Mouse (Mus musculus): ENCODE results near the gene Slc52a3.

The Slc52a3 gene

GRCm38 (mm10) chr2:152040101-152040500, 43.8 kb downstream of the Slc52a3 start:
- no peak for ATAC-seq (ENCODE audit: insufficient number of reproducible peaks, low FRiP score, low TSS enrichment)

DNA sequence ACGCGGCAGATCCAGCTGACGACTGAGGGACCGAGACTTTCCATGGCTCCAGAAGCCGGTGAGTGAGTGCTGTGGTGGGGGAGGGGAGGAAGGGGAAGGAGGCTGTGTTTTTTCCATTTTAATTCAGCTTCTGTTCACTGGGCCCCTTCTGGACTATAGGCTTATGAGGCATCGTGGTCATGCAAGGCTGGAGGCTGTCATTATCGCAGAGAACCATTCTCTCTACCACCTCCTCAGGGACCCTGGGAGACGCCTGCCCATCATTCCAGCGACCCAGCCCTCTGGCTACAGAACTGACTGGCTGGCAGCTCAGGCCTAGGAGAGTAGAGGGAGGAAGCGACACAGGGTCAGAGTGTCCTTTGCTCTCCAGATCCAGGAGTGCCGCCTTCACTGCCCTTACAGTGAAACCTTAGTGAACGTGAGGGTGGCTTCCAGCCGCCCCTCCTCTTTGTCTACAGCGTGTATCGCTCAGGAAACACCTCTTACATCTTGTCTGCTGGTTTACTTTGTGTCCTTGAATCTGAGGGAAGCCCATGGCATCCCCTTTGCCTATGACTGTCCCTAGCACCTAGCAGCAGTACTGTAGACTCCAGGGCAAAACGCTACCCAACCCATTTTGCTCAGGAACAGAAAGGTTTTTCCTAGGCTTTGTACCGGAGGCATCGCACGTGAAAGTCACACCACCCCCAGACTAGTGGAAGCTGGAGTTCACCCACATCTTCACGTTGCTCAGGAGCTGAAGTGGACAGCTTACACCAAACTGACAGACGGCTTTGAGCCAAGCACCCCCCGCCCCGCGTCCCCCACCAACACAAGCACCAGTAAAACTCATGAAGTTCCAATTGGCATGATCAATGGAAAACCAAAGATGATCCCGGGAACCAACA, 51.0 kb downstream of the Slc52a3 start:
- no peak for ATAC-seq (ENCODE audit: insufficient number of reproducible peaks, low FRiP score, low TSS enrichment)

GRCm38 (mm10) chr2:152048003-152048980, 52.0 kb downstream of the Slc52a3 start:
- ATAC-seq (ENCODE audit: insufficient number of reproducible peaks, low FRiP score, low TSS enrichment) = no peak

GRCm38 (mm10) chr2:152048981-152049441, 52.7 kb downstream of the Slc52a3 start:
- ATAC-seq (ENCODE audit: insufficient number of reproducible peaks, low FRiP score, low TSS enrichment) = no peak

GRCm38 (mm10) chr2:152049611-152050270, 53.4 kb downstream of the Slc52a3 start:
- ATAC-seq (ENCODE audit: insufficient number of reproducible peaks, low FRiP score, low TSS enrichment) = no peak

DNA sequence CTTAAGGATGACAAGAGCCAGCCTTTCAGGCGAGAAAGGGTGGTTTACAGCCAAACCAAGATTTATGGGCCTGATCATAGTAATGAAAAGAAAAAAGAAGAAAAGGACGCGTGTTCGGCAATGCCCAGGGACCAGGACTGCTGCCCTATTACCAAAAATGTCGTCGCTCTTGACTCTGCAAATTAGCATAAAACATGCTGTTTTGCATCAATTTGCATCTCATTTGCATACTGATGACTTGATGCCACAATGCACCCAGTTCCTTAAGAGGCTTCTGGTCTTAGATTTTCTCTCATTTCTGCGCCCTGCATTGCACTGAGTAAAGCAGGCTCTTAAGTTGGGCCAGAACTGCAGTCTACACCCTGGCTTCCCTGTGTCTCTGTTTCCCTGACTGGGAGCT, 54.0 kb downstream of the Slc52a3 start:
- ATAC-seq (ENCODE audit: insufficient number of reproducible peaks, low FRiP score, low TSS enrichment) = no peak

GRCm38 (mm10) chr2:152051985-152052384, 55.7 kb downstream of the Slc52a3 start:
- no peak for ATAC-seq (ENCODE audit: insufficient number of reproducible peaks, low FRiP score, low TSS enrichment)

DNA sequence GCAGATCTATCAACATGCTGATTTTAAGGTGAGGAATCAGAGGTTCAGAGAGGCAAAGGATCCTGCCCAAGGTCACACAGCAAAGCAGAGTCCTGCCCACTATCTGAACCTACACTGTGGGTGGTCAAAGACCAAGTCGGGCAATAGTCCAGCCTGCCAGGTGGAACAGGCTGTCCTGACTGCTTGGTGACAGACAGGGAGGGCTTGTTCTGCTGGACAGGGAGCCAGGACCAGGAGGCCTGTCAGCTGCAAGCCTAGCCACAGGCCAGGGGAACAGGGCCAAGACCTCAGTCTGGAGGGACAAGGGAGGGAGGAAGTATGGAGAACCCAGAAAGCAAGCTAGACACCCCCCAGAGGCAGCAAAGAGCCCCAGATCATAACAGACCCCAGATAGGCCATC, 59.1 kb downstream of the Slc52a3 start:
- peak; percentile 79 for ATAC-seq (ENCODE audit: insufficient number of reproducible peaks, low FRiP score, low TSS enrichment)

- ATAC-seq (ENCODE audit: insufficient number of reproducible peaks, low FRiP score, low TSS enrichment) = peak; percentile 86
Observed at GRCm38 (mm10) chr2:152056368-152057251, 60.3 kb downstream of the Slc52a3 start.

DNA sequence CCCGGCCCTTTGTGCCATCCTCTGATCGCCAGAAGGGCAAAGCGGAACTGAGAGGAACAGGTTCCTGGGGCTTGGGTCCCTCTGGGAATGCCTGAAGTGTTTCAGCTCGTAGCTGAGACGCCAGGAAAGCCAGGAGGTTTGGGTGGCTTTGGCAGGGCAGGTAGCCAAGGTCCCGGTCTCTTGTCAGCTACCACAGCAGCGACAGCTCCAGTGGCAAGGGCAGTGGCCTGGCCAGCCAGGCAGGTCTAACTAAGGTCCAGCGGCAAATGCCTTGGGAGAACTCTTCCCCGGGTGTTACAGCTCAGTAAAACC, 60.9 kb downstream of the Slc52a3 start:
- ATAC-seq (ENCODE audit: insufficient number of reproducible peaks, low FRiP score, low TSS enrichment) = no peak
